Mouse (Mus musculus) v-Abl transformed pro-B cells (cell line): ENCODE data around the gene Usp49.

Experiments
- in situ Hi-C, 2 experiments: fragments of 400-800 bp; cut with MboI; formaldehyde crosslinking; loops; one replicate each; pipeline ENCODE4 v1.15.1; 2025; ENCODE audit not compliant: unreplicated experiment in 2 of 2

Gene Usp49

GRCm38 (mm10) chr17:47710036-47710435, 79.5 kb downstream of the Usp49 start:
- in situ Hi-C loops = no loop called here

GRCm38 (mm10) chr17:47711883-47712282, 81.4 kb downstream of the Usp49 start:
- in situ Hi-C loops = no loop called here

DNA sequence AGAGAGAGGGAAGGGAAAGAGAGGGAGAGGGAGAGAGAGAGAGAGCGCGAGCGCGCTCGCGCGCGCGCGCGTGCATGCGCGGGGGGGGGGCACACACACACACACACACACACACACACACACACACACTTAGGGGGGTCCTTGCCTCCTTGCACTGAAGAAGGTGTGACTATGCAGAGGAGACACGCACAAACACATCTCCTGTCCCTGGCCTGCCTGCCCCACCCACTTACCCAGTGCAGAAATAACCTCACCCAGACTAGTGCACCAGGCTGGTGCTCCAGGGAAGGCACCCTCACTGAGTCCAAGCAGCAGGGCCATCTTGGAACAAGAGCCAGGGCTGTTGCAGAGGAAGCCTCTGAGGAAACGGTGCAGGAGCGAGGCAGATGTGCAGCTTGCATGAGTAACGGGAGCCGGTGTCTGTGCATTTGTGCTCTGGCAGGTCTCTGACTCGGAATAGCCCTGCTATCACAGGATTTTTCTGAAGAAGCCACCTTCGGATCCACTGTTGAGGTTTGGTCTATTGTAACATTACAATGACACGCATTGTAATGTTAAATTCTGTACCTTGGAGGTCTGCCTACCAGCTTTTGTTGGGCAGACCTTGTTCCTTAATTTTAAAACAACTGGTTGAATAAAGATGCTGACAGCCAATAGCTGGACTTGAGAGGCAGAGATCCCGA, 82.5 kb downstream of the Usp49 start:
- in situ Hi-C loops = no loop called here

- in situ Hi-C loops = no loop called here
Measured at GRCm38 (mm10) chr17:47715037-47715436, 84.5 kb downstream of the Usp49 start.

DNA sequence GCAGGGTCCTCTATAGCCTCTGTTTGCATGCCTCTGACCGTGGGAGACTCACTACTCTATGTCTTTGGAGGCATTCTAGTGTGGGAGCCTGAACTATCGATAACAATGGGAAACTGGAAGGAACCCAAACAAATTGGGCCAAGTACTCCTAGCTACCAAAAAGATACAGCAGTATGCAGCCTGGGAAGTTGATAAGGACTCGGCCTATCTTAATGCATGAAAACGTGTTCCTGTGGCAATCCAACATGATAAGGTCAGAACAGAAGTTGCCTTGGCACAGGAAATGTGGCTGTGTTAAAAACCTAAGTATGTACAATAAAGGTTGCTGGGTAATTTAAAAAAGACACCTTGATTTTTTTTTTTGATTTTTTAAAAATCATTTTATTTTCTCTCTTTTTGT, 90.7 kb downstream of the Usp49 start:
- in situ Hi-C loops = no loop called here

DNA sequence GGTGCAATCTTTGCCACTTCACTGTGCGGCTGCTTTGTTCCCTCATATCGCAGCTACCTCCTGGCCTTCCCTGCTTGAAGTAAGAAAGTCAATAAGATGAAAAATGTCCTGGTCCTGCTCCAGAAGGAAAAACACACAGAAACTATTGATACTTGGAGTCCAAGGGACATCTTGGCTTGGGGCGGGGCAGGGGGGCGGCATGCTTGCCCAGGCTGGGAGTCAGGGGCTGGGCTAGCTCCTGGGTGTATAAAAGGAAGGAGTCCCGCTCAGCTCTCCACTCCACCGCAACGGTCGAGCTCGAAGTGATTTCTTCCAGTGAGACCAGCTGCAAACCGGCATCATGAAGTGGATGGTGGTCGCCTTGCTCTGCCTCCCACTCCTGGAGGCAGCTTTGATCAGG, 96.1 kb downstream of the Usp49 start, which contains the start of gene Pgc:
Gene Pgc (plus strand): TSS at position 277 of the 400 bp plus-strand sequence.
- in situ Hi-C loops = no loop called here

GRCm38 (mm10) chr17:47730633-47731575, 100.4 kb downstream of the Usp49 start:
- in situ Hi-C loops = no loop called here

- in situ Hi-C loops = loop anchor here in 1 of 2 experiments (5.0 kb wide), 1 partner anchor 37 kb away; no protein-coding TSS in a partner anchor
Measured at GRCm38 (mm10) chr17:47735553-47736100, 105.1 kb downstream of the Usp49 start.
